Mouse (Mus musculus) limb, embryonic 12.5 days (tissue): Measurements from ENCODE around the gene Lpcat2. TPM values are rescaled to one million over a fixed set of nuclear protein-coding genes. Genes with fewer than 3 reads are reported as not detected.

Experiments
- ATAC-seq: fragments of 200-750 bp; cut with Nextera tagmentation; 2 replicates; pipeline ENCODE4 v1.8.0; 2017; ENCODE audit warnings: low read depth, moderate TSS enrichment; ENCODE audit not compliant: insufficient number of reproducible peaks, insufficient read depth, low FRiP score, low TSS enrichment
- H3K27ac ChIP-seq: fragments of 300-500 bp; sonication (generic); 2 replicates; pipeline ENCODE4 v1.5.1; 2016; ENCODE audit warnings: mild to moderate bottlenecking, moderate library complexity
- H3K27me3 ChIP-seq: fragments of 300-500 bp; sonication (generic); 2 replicates; pipeline ENCODE4 v1.6.1; 2016; ENCODE audit warnings: mild to moderate bottlenecking, moderate library complexity
- H3K36me3 ChIP-seq: fragments of 300-500 bp; sonication (generic); 2 replicates; pipeline ENCODE4 v1.6.1; 2016; ENCODE audit warnings: mild to moderate bottlenecking, moderate library complexity
- H3K4me1 ChIP-seq: fragments of 300-500 bp; sonication (generic); replicated peaks from 2 replicates; pipeline ENCODE4 v1.6.1; 2016
- H3K4me2 ChIP-seq: fragments of 300-500 bp; sonication (generic); 2 replicates; pipeline ENCODE4 v1.6.1; 2016; ENCODE audit warnings: mild to moderate bottlenecking, moderate library complexity
- H3K4me3 ChIP-seq: fragments of 300-500 bp; sonication (generic); replicated peaks from 2 replicates; pipeline ENCODE4 v1.5.1; 2016; ENCODE audit warnings: mild to moderate bottlenecking
- H3K9ac ChIP-seq: fragments of 300-500 bp; sonication (generic); replicated peaks from 2 replicates; pipeline ENCODE4 v1.6.1; 2016; ENCODE audit warnings: mild to moderate bottlenecking, moderate library complexity
- H3K9me3 ChIP-seq: fragments of 300-500 bp; sonication (generic); 2 replicates; pipeline ENCODE4 v1.6.1; 2016; ENCODE audit warnings: mild to moderate bottlenecking, moderate library complexity
- WGBS: fragments of 180-500 bp; shearing (Covaris S2); methylation state at CpG from one replicate; pipeline ENCODE4 v1.1.7; 2016; 5-methylcytosine and 5-hydroxymethylcytosine counted together
- polyA plus RNA-seq: library from polyadenylated mRNA; unstranded; fragments of >200 nt; fragmentation: Nextera tagmentation; extraction: Ambion mirVana; gene quantifications from 2 replicates; pipeline ENCODE4 v1.2.1, GENCODE M21; 2016

The Lpcat2 gene
- polyA plus RNA-seq, 1 experiment from 2014 or later = 11.0 TPM

GRCm38 (mm10) chr8:92916082-92916481 lies 60.9 kb downstream of the Lpcat2 start:
- H3K4me2 ChIP-seq = no peak overlapping the region
- no peak for ATAC-seq
- H3K36me3 ChIP-seq = peaks cover 10% of the 10 kb centered on the region; the same call in 1 of the 2 replicates
- H3K27me3 ChIP-seq = no peaks in the 10 kb centered on the region
- no peak overlapping the region for H3K4me3 ChIP-seq
- H3K9me3 ChIP-seq = no peaks in the 10 kb centered on the region
- H3K27ac ChIP-seq = no peak overlapping the region
- 96% methylated on average over 3 of the region's 3 CpGs for WGBS
- H3K9ac ChIP-seq = no peak overlapping the region
- H3K4me1 ChIP-seq = no peaks in the 10 kb centered on the region

GRCm38 (mm10) chr8:92921768-92922167 lies 66.6 kb downstream of the Lpcat2 start:
- no peaks in the 10 kb centered on the region for H3K36me3 ChIP-seq
- no peaks in the 10 kb centered on the region for H3K27me3 ChIP-seq
- H3K27ac ChIP-seq = no peak overlapping the region
- H3K9me3 ChIP-seq = no peaks in the 10 kb centered on the region
- no peak for ATAC-seq
- no peak overlapping the region for H3K4me3 ChIP-seq
- 87% methylated on average over 3 of the region's 3 CpGs for WGBS
- H3K4me1 ChIP-seq = no peaks in the 10 kb centered on the region
- H3K4me2 ChIP-seq = no peak overlapping the region
- H3K9ac ChIP-seq = no peak overlapping the region

- WGBS = 68% methylated on average over 4 of the region's 4 CpGs
- no peak overlapping the region for H3K9ac ChIP-seq
These were observed 73.8 kb downstream of the Lpcat2 start for GRCm38 (mm10) chr8:92928986-92929385.

GRCm38 (mm10) chr8:92938056-92938455 lies 82.9 kb downstream of the Lpcat2 start:
- H3K27me3 ChIP-seq = no peaks in the 10 kb centered on the region
- ATAC-seq = no peak
- no peaks in the 10 kb centered on the region for H3K4me1 ChIP-seq
- no peak overlapping the region for H3K27ac ChIP-seq
- no peaks in the 10 kb centered on the region for H3K9me3 ChIP-seq
- no peak overlapping the region for H3K4me2 ChIP-seq
- H3K36me3 ChIP-seq = no peaks in the 10 kb centered on the region
- no peak overlapping the region for H3K9ac ChIP-seq
- 71% methylated on average over 4 of the region's 4 CpGs for WGBS
- H3K4me3 ChIP-seq = no peak overlapping the region

More at GRCm38 (mm10) chr8:92928986-92929385, 73.8 kb downstream of the Lpcat2 start:
- Histone ChIP-seq H3K27me3 (no peaks in the 10 kb centered on the region), H3K27ac (no peak overlapping the region), H3K4me3 (no peak overlapping the region), H3K9me3 (0 out of 2 replicates have a peak, but pooled peaks cover 6% of the 10 kb centered on the region), H3K4me2 (no peak overlapping the region), H3K4me1 (no peaks in the 10 kb centered on the region), H3K36me3 (no peaks in the 10 kb centered on the region)
- no peak for ATAC-seq

- no peaks in the 10 kb centered on the region for H3K9me3 ChIP-seq
- H3K4me2 ChIP-seq = no peak overlapping the region
- H3K27ac ChIP-seq = no peak overlapping the region
- no peak overlapping the region for H3K9ac ChIP-seq
- no peaks in the 10 kb centered on the region for H3K36me3 ChIP-seq
- no peaks in the 10 kb centered on the region for H3K4me1 ChIP-seq
- H3K27me3 ChIP-seq = no peaks in the 10 kb centered on the region
- 88% methylated on average over 4 of the region's 4 CpGs for WGBS
- ATAC-seq = no peak
- H3K4me3 ChIP-seq = no peak overlapping the region
These were observed 93.9 kb downstream of the Lpcat2 start for GRCm38 (mm10) chr8:92949071-92949470.

GRCm38 (mm10) chr8:92950639-92951371 lies 95.7 kb downstream of the Lpcat2 start:
- Histone ChIP-seq H3K27ac (no peak overlapping the region), H3K4me3 (no peak overlapping the region), H3K4me2 (no peak overlapping the region), H3K4me1 (no peaks in the 10 kb centered on the region), H3K9ac (no peak overlapping the region), H3K9me3 (no peaks in the 10 kb centered on the region), H3K27me3 (no peaks in the 10 kb centered on the region; the same call in 1 of the 2 replicates), H3K36me3 (no peaks in the 10 kb centered on the region)
- WGBS = 83% methylated on average over 12 of the region's 12 CpGs
- no peak for ATAC-seq

- Histone ChIP-seq H3K4me2 (no peak overlapping the region), H3K4me3 (no peak overlapping the region), H3K27ac (no peak overlapping the region), H3K9me3 (no peaks in the 10 kb centered on the region), H3K9ac (no peak overlapping the region), H3K36me3 (no peaks in the 10 kb centered on the region), H3K27me3 (peaks cover 20% of the 10 kb centered on the region), H3K4me1 (no peaks in the 10 kb centered on the region)
- WGBS = 88% methylated on average over 5 of the region's 5 CpGs
- no peak for ATAC-seq
These were observed 98.9 kb downstream of the Lpcat2 start for GRCm38 (mm10) chr8:92954044-92954443.

GRCm38 (mm10) chr8:92959779-92960178 lies 104.6 kb downstream of the Lpcat2 start, which contains the start of gene Slc6a2:
TSS of gene Slc6a2 (plus strand) at chr8:92960079.
- 66% methylated on average over 10 of the region's 10 CpGs for WGBS
- ATAC-seq = no peak
- H3K27me3 ChIP-seq = peaks cover 72% of the 10 kb centered on the region

GRCm38 (mm10) chr8:92960451-92960911 lies 105.3 kb downstream of the Lpcat2 start:
- H3K27ac ChIP-seq = no peak overlapping the region
- no peaks in the 10 kb centered on the region for H3K9me3 ChIP-seq
- H3K4me1 ChIP-seq = peaks cover 13% of the 10 kb centered on the region
- peak overlapping the region; percentile 47 for H3K4me3 ChIP-seq
- peaks cover 72% of the 10 kb centered on the region for H3K27me3 ChIP-seq
- H3K36me3 ChIP-seq = no peaks in the 10 kb centered on the region
- H3K9ac ChIP-seq = peak overlapping the region; percentile 47
- peak overlapping the region; percentile 86 for H3K4me2 ChIP-seq
- 2% methylated on average over 42 of the region's 42 CpGs for WGBS
- 0 out of 2 replicates have a peak, but pooled peaks have one; percentile 31 for ATAC-seq

More at GRCm38 (mm10) chr8:92959779-92960178, 104.6 kb downstream of the Lpcat2 start, which contains the start of gene Slc6a2:
- H3K4me3 ChIP-seq = peak within 1 kb of the TSS; percentile 47
- no peaks in the 10 kb centered on the region for H3K36me3 ChIP-seq
- peak within 1 kb of the TSS; percentile 47 for H3K9ac ChIP-seq
- no peak within 1 kb of the TSS for H3K27ac ChIP-seq
- peaks cover 13% of the 10 kb centered on the region for H3K4me1 ChIP-seq
- no peaks in the 10 kb centered on the region for H3K9me3 ChIP-seq
- peak within 1 kb of the TSS; percentile 86 for H3K4me2 ChIP-seq

GRCm38 (mm10) chr8:92961088-92961487 lies 105.9 kb downstream of the Lpcat2 start:
- under 1% methylated on average over 25 of the region's 25 CpGs for WGBS
- H3K4me2 ChIP-seq = peak overlapping the region; percentile 86
- ATAC-seq = no peak
- no peak overlapping the region for H3K27ac ChIP-seq
- peaks cover 72% of the 10 kb centered on the region for H3K27me3 ChIP-seq
- no peaks in the 10 kb centered on the region for H3K36me3 ChIP-seq
- peak overlapping the region; percentile 47 for H3K4me3 ChIP-seq
- H3K9ac ChIP-seq = no peak overlapping the region; the same call in 1 of the 2 replicates
- H3K4me1 ChIP-seq = peaks cover 13% of the 10 kb centered on the region
- no peaks in the 10 kb centered on the region for H3K9me3 ChIP-seq

GRCm38 (mm10) chr8:92964556-92964955 lies 109.4 kb downstream of the Lpcat2 start:
- H3K36me3 ChIP-seq = no peaks in the 10 kb centered on the region
- WGBS = 63% methylated on average over 2 of the region's 2 CpGs
- H3K4me2 ChIP-seq = no peak overlapping the region
- no peak overlapping the region for H3K27ac ChIP-seq
- ATAC-seq = no peak
- peaks cover 13% of the 10 kb centered on the region for H3K4me1 ChIP-seq
- no peak overlapping the region for H3K9ac ChIP-seq
- H3K9me3 ChIP-seq = no peaks in the 10 kb centered on the region
- peaks cover 48% of the 10 kb centered on the region for H3K27me3 ChIP-seq
- no peak overlapping the region for H3K4me3 ChIP-seq
